Mouse (Mus musculus): ENCODE data around the gene Sema3g.
A peak's percentile ranks its signal among the peaks of the same experiment; 100 is the strongest.

Sema3g gene

DNA sequence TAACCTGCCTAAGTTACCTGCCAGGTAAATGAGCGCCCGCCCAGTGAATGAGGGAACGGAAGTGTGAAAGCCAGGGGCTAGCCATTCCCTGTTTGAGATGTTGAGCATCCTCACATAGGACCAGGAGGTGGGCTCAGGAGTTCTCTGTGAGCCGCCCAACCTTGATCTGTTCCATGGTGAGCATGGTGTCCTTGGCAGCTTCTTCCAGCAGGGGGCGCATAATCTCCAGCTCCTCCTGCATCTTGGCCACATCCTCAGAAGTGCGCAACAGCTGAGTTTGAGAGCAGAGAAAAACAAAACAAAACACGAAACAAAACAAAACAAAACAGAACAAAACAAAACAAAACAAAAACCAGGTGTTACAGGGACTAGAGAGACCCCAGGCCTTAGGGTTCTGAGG is 54.5 kb downstream of the Sema3g start:
- peak; percentile 54 to 69 for DNase-seq (ENCODE audit: low spot score in 2 of 2)
